Mouse (Mus musculus) embryonic facial prominence, embryonic 12.5 days (tissue): ENCODE measurements around the gene Rnf34. TPM values are rescaled to one million over a fixed set of nuclear protein-coding genes. Genes with fewer than 3 reads are reported as not detected.

Experiments
- ATAC-seq: fragments of 200-750 bp; cut with Nextera tagmentation; 2 replicates; pipeline ENCODE4 v1.8.0; 2017; ENCODE audit not compliant: insufficient number of reproducible peaks, insufficient read depth, low FRiP score, low TSS enrichment
- H3K27ac ChIP-seq: fragments of 300-500 bp; sonication (generic); 2 replicates; pipeline ENCODE4 v1.5.1; 2016; ENCODE audit warnings: mild to moderate bottlenecking
- H3K27me3 ChIP-seq: fragments of 300-500 bp; sonication (generic); 2 replicates; pipeline ENCODE4 v1.6.1; 2016; ENCODE audit warnings: mild to moderate bottlenecking, moderate library complexity
- H3K36me3 ChIP-seq: fragments of 300-500 bp; sonication (generic); 2 replicates; pipeline ENCODE4 v1.6.1; 2016; ENCODE audit warnings: mild to moderate bottlenecking
- H3K4me1 ChIP-seq: fragments of 300-500 bp; sonication (generic); 2 replicates; pipeline ENCODE4 v1.6.1; 2016
- H3K4me2 ChIP-seq: fragments of 300-500 bp; sonication (generic); replicated peaks from 2 replicates; pipeline ENCODE4 v1.6.1; 2016; ENCODE audit warnings: mild to moderate bottlenecking, moderate library complexity
- H3K4me3 ChIP-seq: fragments of 300-500 bp; sonication (generic); 2 replicates; pipeline ENCODE4 v1.5.1; 2016; ENCODE audit warnings: mild to moderate bottlenecking
- H3K9ac ChIP-seq: fragments of 300-500 bp; sonication (generic); 2 replicates; pipeline ENCODE4 v1.6.1; 2016; ENCODE audit warnings: mild to moderate bottlenecking, moderate library complexity
- H3K9me3 ChIP-seq: fragments of 300-500 bp; sonication (generic); 2 replicates; pipeline ENCODE4 v1.6.1; 2016; ENCODE audit warnings: mild to moderate bottlenecking, moderate library complexity
- WGBS: fragments of 180-500 bp; shearing (Covaris S2); methylation state at CpG from one replicate; pipeline ENCODE4 v1.1.7; 2016; 5-methylcytosine and 5-hydroxymethylcytosine counted together
- polyA plus RNA-seq: library from polyadenylated mRNA; unstranded; fragments of >200 nt; fragmentation: Nextera tagmentation; extraction: Ambion mirVana; gene quantifications from 2 replicates; pipeline ENCODE4 v1.2.1, GENCODE M21; 2016

The Rnf34 gene
- polyA plus RNA-seq, 1 experiment from 2014 or later, result 40.7 TPM

DNA sequence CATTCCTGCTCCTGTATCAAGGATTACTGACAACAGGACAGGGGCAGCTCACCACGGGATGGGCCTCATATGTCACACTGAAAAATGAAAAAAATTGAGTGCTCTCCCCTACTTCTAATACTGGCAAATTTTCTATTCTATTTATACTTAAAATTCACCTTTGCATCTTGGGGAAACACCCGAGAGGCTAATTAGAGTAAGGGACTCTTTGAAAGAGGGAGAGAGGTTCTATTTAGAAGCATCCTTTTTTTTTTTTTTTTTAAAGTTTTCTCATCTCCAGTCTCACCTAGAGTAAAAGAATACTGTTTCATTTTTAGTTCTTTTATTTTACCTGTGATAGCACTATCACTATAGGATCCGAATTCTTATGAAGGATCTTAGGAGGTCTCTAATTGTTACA lies 24.5 kb downstream of the Rnf34 start:
- Histone ChIP-seq H3K36me3 (peaks cover 59% of the 10 kb centered on the region), H3K4me1 (no peaks in the 10 kb centered on the region), H3K9me3 (no peaks in the 10 kb centered on the region), H3K9ac (no peak overlapping the region), H3K27me3 (no peaks in the 10 kb centered on the region), H3K27ac (no peak overlapping the region), H3K4me2 (no peak overlapping the region), H3K4me3 (no peak overlapping the region)
- ATAC-seq, result no peak
- WGBS, result 83% methylated on average over 3 of the region's 3 CpGs

DNA sequence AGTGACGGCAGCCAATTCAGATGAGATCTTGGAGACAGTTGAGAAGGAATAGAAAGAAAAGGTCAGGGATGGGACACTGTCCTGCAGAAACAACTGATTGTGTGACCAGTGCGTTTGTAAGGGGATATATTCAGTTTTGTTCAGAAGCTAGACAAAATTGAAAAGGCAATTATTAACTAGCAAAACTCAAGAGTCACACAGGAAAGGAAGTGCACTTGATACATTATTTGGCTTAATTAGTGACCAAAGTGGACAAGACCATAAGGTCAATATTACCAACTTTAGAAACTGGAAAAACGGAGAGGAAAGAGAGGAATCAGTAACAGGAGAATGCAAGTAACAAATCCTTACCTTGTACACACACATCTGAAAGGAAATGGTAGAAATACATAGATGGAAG lies 26.8 kb downstream of the Rnf34 start:
- Histone ChIP-seq H3K4me1 (no peaks in the 10 kb centered on the region), H3K27ac (no peak overlapping the region), H3K4me2 (no peak overlapping the region), H3K4me3 (no peak overlapping the region), H3K27me3 (no peaks in the 10 kb centered on the region), H3K36me3 (peaks cover 68% of the 10 kb centered on the region), H3K9ac (no peak overlapping the region), H3K9me3 (no peaks in the 10 kb centered on the region)
- no peak for ATAC-seq
- 76% methylated on average over 3 of the region's 3 CpGs for WGBS

DNA sequence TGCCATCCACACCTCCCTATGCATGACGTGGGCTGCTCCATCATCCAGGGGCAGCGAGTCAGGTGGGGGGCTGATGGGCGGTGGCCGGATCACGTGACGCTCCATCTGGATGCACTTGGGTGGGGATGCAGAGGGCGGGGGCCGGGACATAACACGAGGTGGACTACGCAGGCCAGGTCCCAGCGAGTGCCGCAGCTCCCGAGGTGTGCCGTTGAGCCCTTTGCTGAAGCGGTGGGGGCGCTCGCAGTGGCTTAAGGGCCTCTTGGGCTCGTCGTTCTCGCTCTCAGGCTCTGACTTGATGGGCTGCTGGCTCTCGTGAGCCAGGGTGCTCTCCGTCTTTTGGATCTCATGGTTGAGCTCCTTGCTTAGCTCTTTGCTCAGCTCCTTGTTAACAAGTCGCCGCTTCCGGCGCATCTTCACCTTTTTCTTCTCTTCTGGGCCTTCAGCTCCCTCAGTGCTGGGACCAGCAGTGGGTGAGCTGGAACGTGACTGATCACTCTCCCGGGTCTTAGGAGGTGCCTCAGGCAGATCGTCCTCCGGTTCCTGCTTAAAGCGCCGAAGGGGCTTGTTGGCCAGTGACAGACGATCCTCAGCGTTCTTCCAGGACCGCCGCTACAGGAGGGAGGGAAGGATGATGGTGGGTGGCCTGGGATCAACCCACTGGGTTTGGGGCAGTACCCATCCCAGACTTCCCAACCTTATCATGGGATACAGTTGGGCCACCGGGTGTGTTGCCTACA lies 30.6 kb downstream of the Rnf34 start:
- no peak for ATAC-seq
- no peaks in the 10 kb centered on the region for H3K4me1 ChIP-seq
- H3K27me3 ChIP-seq, result no peaks in the 10 kb centered on the region
- peaks cover 63% of the 10 kb centered on the region for H3K36me3 ChIP-seq
- H3K4me3 ChIP-seq, result no peak overlapping the region
- no peaks in the 10 kb centered on the region for H3K9me3 ChIP-seq
- no peak overlapping the region for H3K4me2 ChIP-seq
- H3K27ac ChIP-seq, result no peak overlapping the region
- 93% methylated on average over 37 of the region's 37 CpGs for WGBS
- H3K9ac ChIP-seq, result no peak overlapping the region

DNA sequence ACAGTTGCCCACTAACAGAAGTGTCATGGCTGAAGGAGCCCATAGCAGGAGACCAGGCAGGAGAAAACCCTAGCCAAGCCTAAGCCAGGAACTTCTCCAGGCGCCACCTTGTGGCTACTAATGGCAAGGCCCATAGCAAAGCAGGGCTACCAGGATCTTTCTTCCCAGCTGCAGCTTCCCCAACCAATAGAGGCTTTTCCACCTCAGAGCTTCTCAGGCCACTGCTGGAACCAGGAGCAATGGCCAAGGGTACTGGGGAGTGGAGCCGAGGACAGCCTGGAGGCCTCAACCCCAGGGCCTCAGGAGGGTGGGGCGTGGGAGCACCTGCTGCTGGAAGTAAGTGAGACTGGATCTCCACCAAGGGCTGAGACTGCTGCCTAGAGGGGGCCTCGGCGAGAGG lies 31.5 kb downstream of the Rnf34 start:
- no peak for ATAC-seq
- H3K4me2 ChIP-seq, result no peak overlapping the region
- peaks cover 59% of the 10 kb centered on the region for H3K36me3 ChIP-seq
- no peak overlapping the region for H3K4me3 ChIP-seq
- no peak overlapping the region for H3K9ac ChIP-seq
- no peaks in the 10 kb centered on the region for H3K27me3 ChIP-seq
- peak overlapping the region; percentile 41; the same call in 1 of the 2 replicates for H3K27ac ChIP-seq
- H3K9me3 ChIP-seq, result no peaks in the 10 kb centered on the region
- 58% methylated on average over 5 of the region's 5 CpGs for WGBS
- H3K4me1 ChIP-seq, result no peaks in the 10 kb centered on the region

DNA sequence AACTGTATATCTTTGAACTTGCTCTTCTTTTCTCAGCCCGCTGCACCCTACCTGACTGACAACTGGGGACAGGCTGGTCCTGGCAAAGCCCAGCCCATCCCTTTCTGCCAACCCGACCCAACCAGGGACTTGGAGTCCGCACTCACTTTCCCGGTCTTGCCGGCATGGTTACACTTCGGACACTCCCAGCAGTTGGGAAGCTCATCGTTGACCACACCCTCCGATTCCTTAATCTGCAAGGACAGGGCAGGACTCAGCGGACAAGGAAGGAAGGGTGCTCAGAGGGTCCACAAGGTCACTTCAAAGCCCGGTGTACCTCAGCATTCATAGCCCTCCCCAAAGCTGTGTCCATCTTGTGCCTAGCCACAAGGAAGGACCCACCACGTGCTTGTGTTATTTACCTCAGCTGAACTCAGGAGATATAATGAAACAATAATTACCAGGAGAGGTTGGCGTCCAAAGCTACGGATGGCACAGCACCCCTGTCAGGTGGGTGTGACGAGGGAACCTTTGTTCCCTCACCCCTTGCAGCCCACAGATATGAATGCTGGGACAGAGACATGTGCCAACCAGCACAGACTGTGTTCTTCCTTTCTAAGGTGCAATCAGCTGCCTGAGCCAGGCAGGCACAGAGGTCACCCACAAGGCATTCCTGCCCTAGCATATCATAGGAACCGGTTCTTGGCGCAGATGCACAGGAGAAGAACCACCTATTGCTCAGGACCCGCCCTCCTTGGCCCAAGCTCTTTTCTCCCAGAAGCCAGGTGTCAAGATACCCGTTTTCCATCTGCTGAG lies 32.6 kb downstream of the Rnf34 start:
- Histone ChIP-seq H3K9me3 (no peaks in the 10 kb centered on the region), H3K36me3 (peaks cover 51% of the 10 kb centered on the region)
- ATAC-seq, result no peak

DNA sequence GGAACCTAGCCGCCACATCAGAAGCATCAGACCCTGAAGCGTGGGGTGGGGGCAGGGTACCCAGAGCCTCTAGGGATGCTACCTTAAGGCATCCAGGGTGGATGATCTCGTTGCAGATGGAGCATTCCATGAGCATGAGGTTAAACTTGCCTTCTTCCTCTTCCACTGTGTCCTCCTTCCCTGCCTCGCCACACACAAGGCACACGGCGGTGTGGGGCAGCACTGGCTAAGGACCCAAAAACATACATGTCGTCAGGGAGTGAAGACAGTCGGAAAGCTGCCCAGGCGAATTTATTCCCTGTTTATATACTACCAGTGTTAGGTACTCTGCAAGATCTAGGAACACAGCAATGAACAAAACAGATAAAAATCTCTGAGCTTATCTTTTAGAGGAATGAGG lies 33.4 kb downstream of the Rnf34 start:
- H3K9me3 ChIP-seq, result no peaks in the 10 kb centered on the region
- peaks cover 48% of the 10 kb centered on the region for H3K36me3 ChIP-seq
- no peak for ATAC-seq
- H3K4me1 ChIP-seq, result no peaks in the 10 kb centered on the region; the same call in 1 of the 2 replicates
- no peak overlapping the region for H3K27ac ChIP-seq
- no peak overlapping the region for H3K9ac ChIP-seq
- no peak overlapping the region for H3K4me2 ChIP-seq
- H3K4me3 ChIP-seq, result no peak overlapping the region
- no peaks in the 10 kb centered on the region for H3K27me3 ChIP-seq
- WGBS, result 78% methylated on average over 9 of the region's 9 CpGs

More for the DNA sequence above, 32.6 kb downstream of the Rnf34 start:
- Histone ChIP-seq H3K4me3 (no peak overlapping the region), H3K4me2 (no peak overlapping the region), H3K9ac (no peak overlapping the region), H3K27ac (no peak overlapping the region), H3K27me3 (no peaks in the 10 kb centered on the region), H3K4me1 (no peaks in the 10 kb centered on the region)
- WGBS, result 92% methylated on average over 18 of the region's 18 CpGs

DNA sequence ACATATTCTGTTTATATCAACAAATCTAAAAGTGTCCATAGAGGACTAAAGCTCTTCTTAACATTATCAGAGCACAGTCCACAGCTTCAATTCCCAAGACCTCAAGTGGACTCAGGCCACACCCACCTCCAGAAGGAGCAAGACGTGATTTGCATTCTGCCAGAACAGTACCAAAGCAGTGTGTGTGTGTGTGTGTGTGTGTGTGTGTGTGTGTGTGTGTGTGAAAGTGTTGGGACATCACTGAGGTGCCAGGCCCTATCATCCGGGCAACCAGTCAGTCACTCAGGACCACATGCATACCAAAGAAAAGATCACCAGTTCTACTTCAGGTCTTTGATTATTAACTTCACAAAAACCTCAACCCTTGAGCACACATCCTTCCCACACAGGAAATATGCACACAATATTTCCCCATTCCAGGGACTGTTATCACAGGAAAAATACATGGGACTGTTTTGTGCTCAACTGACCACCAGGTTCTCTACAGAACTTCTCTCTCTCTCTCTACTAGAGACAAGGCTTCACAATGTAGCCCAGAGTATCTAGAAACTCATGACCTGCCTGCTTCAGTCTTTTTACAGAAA lies 33.9 kb downstream of the Rnf34 start:
- no peaks in the 10 kb centered on the region; the same call in 1 of the 2 replicates for H3K4me1 ChIP-seq
- H3K36me3 ChIP-seq, result peaks cover 48% of the 10 kb centered on the region
- no peaks in the 10 kb centered on the region for H3K9me3 ChIP-seq
- 51% methylated on average over 2 of the region's 2 CpGs for WGBS
- no peak overlapping the region for H3K9ac ChIP-seq
- no peak overlapping the region for H3K4me3 ChIP-seq
- no peak overlapping the region for H3K27ac ChIP-seq
- no peak overlapping the region for H3K4me2 ChIP-seq
- H3K27me3 ChIP-seq, result no peaks in the 10 kb centered on the region
- no peak for ATAC-seq

DNA sequence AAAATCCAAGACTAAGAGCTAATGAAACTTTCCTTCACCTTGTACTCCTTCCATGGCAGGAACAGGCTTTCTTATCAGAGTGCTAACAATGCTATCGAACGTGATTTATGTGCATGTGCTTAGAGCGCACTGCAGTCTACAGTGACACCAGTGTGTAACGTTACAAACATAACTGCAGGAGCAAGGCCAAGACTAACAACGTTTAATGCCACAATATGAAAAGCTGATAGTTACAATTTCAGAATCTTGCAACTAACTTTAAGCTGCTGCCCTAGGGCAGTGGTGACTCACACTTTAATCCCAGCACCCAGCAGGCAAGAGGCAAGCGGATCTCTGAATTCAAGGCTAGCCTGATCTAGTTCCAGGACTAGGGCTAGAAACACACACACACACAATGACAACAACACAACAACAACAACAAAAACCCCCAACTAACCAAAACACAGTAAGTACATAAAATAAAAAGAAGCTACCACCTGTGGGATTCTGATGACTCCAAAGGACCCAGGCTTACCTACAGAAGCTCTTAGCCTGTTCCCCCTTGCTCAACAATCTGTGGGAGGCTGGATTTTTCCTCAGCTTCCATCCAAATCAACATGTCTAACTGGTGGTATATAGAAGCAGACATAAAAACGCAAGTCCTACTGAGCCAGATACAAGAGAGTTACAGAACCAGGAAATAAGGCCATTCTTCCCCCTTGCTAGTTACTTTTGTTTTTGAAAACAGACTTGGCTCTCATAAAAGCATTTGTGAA lies 34.9 kb downstream of the Rnf34 start:
- WGBS, result 85% methylated on average over 7 of the region's 7 CpGs
- H3K9ac ChIP-seq, result no peak overlapping the region
- H3K9me3 ChIP-seq, result no peaks in the 10 kb centered on the region
- H3K4me2 ChIP-seq, result no peak overlapping the region
- no peak overlapping the region for H3K27ac ChIP-seq
- no peak overlapping the region for H3K4me3 ChIP-seq
- no peaks in the 10 kb centered on the region for H3K27me3 ChIP-seq
- peaks cover 38% of the 10 kb centered on the region for H3K36me3 ChIP-seq
- H3K4me1 ChIP-seq, result peaks cover 4% of the 10 kb centered on the region; the same call in 1 of the 2 replicates
- ATAC-seq, result no peak

DNA sequence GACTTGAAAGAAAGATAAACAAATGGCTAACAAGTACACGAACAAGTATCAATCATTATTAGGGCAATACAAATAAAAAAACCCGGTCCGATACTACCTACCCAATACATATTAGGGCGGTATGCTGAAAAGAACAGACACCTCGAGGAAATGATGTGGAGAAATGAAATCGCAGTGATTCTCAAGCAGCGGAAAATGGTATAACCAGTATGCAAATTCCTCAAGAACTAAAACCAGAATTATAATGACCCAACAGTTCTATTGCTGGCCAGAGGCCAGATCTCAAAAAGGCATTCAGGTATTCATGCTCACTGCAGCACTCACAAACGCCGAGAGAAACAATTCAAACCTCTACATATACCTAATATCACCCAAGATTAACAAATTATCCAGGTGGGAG lies 37.2 kb downstream of the Rnf34 start:
- no peak overlapping the region for H3K4me3 ChIP-seq
- H3K4me1 ChIP-seq, result peaks cover 4% of the 10 kb centered on the region; the same call in 1 of the 2 replicates
- WGBS, result 92% methylated on average over 9 of the region's 9 CpGs
- no peaks in the 10 kb centered on the region for H3K9me3 ChIP-seq
- no peaks in the 10 kb centered on the region for H3K27me3 ChIP-seq
- peaks cover 19% of the 10 kb centered on the region for H3K36me3 ChIP-seq
- H3K27ac ChIP-seq, result no peak overlapping the region
- H3K9ac ChIP-seq, result no peak overlapping the region
- no peak for ATAC-seq
- H3K4me2 ChIP-seq, result no peak overlapping the region

DNA sequence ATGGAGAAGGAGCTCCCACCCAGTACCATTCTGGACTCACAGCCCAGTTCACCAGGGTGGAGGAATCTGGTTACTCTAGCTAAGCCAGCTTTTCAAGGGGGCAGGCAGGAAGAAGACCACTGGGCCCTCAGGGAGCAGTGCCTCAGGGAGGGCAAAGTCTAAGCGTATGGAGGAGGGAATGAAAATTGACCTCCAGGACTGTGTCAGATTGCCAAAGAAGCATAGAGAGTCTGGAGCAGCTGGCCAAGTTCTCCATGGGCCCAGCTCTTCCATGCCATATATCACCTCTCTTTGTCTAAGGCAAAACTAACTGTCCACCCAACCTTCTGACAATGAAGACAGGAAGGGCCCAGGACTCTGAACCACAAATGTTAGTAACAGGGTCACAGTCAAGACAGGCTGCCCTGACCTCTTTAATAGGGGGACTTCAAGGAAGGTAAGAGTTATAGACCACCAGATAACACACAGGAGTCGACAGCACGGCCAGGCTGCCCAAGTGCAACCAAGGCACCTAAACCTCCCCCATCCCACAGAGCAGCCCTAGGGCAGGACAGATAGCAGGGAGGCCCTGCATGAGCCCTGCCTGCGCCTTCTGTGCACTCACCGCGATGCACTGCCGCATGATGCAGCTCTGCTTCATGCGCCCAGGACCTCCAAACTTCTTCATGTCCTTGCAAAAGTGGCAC lies 38.2 kb downstream of the Rnf34 start:
- Histone ChIP-seq H3K4me1 (peaks cover 4% of the 10 kb centered on the region; the same call in 1 of the 2 replicates), H3K9ac (peak overlapping the region; percentile 17; the same call in 1 of the 2 replicates), H3K27ac (no peak overlapping the region), H3K4me2 (no peak overlapping the region), H3K9me3 (no peaks in the 10 kb centered on the region), H3K4me3 (no peak overlapping the region), H3K36me3 (peaks cover 12% of the 10 kb centered on the region), H3K27me3 (no peaks in the 10 kb centered on the region)
- ATAC-seq, result no peak
- 84% methylated on average over 8 of the region's 8 CpGs for WGBS
